Mouse (Mus musculus): ENCODE data around the gene Sfxn2. TPM values are rescaled to one million over a fixed set of nuclear protein-coding genes. Genes with fewer than 3 reads are reported as not detected.

The Sfxn2 gene
- polyA plus RNA-seq, 1 experiment from 2014 or later: 22.2 TPM

DNA sequence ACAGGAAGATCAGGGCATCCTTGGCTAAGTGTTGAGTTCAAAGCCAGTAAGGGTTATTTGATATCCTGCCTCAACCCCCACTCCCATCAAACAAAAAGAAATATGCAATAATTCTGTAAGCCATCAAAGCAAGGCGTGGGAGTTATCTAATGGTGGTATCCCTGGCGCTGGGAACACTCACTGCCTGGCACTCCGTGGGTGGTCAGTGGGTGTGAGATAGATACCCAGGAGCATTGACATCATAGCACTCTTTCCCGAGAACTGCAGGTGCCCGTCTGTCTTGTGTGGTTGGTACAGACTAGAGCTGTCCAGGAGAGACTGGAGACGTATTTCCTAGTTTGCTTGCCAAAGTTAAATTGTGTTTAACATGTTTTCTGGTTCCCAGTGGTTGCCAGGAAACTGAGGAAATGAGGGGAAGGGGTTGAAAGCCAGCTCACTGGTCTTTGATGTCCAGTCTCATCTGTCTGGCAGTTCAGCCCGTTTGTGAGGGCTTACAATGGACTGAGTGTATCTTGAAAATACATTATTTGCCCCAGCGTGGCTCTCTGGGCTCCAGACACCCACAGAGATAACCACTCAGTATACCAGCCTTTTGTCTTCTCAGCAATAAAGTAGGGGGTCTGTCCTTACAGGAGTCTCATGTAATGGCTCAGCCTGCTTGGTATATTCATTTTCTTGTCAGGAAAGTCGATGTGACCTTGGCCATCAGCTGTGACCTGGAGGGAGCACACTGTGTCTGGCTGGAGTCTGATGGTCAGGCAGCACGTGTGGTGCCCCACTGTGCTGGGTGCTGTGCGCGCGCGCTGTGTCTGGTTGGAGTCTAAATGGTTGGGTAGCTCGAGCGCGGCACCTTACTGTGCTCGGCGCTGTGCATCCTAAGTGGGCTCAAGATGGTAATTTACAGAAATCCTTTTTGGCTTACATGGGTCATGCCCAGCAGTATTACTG is 48.3 kb downstream of the Sfxn2 start:
- Histone ChIP-seq H3K36me3 (ENCODE audit: insufficient read depth) (0 out of 2 replicates have a peak, but pooled peaks cover 6% of the 10 kb centered on the region), H3K9me3 (ENCODE audit: low read depth, low read length) (no peaks in the 10 kb centered on the region), H3K4me1 (ENCODE audit: insufficient read depth) (peaks cover 57% of the 10 kb centered on the region), H3K4me2 (no peak overlapping the region), H3K9ac (no peak overlapping the region), H3K4me3 (ENCODE audit: low read depth, low read length) (no peak overlapping the region), H3K27me3 (ENCODE audit: insufficient read depth, low read length) (no peaks in the 10 kb centered on the region), H3K27ac (ENCODE audit: low read depth) (peak overlapping the region; percentile 92; the same call in 1 of the 2 replicates)
- ATAC-seq (ENCODE audit: insufficient read depth) (no peak), DNase-seq (peak; percentile 58)
- WGBS: 63% methylated on average over 19 of the region's 19 CpGs
- no peak for TF ChIP-seq CTCF (IDR thresholded peaks at IDR 0.05; ENCODE audit: low read depth)

DNA sequence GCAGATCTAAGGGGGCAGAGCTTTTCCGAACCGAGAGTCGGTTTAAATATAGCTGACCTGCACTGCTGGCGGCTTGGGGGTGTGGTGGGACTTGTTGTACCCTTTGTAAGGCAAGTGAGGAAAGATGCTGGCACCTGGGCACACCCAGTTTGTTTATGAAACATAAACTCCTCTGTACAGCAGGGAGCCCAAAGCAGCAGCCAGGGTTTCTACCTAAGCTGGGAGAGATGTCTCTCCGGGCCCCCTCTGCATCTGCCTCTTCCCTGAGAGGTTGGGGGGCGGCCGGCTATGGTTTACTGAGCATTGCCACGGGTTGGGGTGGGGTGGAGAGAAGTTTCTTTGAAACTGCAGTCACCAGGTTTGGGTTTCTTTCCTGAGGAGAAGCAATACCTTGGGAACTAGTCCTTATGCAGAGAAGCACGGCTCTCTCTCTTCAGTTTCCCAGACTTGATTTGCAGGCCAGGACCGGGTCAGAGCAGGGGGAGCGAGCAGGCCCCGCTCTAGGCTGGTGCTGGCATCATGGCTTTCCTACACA is 49.6 kb downstream of the Sfxn2 start:
- DNase-seq (no peak), ATAC-seq (ENCODE audit: insufficient read depth) (no peak)
- H3K4me2 ChIP-seq: peak overlapping the region; percentile 73
- H3K4me1 ChIP-seq (ENCODE audit: insufficient read depth): peaks cover 61% of the 10 kb centered on the region
- 21% methylated on average over 12 of the region's 12 CpGs for WGBS
- peak overlapping the region; percentile 39 for H3K4me3 ChIP-seq (ENCODE audit: low read depth, low read length)
- peak overlapping the region; percentile 92 for H3K27ac ChIP-seq (ENCODE audit: low read depth)
- H3K9me3 ChIP-seq (ENCODE audit: low read depth, low read length): no peaks in the 10 kb centered on the region
- peak overlapping the region; percentile 54 for H3K9ac ChIP-seq
- TF ChIP-seq CTCF (IDR thresholded peaks at IDR 0.05; ENCODE audit: low read depth): no peak
- 0 out of 2 replicates have a peak, but pooled peaks cover 7% of the 10 kb centered on the region for H3K36me3 ChIP-seq (ENCODE audit: insufficient read depth)
- no peaks in the 10 kb centered on the region for H3K27me3 ChIP-seq (ENCODE audit: insufficient read depth, low read length)

DNA sequence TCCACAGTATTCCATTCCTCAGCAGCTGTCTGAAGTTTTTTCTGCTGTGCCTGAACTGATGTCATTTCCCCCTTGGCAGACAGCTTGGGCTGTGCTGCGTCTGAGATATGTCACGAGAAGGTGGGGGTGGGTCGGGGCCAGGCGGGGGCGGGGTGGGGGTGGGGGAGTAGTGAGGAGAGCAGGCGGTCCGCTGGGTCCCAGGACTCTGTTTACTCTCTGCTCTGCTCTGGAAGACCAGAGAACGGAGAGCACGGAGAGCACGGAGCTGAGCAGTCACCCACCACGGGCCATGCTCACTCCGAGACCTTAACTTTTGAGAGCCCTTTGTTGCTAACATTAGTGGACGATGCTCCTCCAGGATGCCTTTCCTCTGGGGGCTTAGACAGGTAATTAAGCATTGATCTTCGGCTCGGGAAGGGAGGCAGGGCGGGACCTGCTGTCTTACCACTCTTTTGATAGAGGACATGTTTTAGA is 50.1 kb downstream of the Sfxn2 start:
- peaks cover 61% of the 10 kb centered on the region for H3K4me1 ChIP-seq (ENCODE audit: insufficient read depth)
- ATAC-seq (ENCODE audit: insufficient read depth) (peak; percentile 86), DNase-seq (peak; percentile 87)

DNA sequence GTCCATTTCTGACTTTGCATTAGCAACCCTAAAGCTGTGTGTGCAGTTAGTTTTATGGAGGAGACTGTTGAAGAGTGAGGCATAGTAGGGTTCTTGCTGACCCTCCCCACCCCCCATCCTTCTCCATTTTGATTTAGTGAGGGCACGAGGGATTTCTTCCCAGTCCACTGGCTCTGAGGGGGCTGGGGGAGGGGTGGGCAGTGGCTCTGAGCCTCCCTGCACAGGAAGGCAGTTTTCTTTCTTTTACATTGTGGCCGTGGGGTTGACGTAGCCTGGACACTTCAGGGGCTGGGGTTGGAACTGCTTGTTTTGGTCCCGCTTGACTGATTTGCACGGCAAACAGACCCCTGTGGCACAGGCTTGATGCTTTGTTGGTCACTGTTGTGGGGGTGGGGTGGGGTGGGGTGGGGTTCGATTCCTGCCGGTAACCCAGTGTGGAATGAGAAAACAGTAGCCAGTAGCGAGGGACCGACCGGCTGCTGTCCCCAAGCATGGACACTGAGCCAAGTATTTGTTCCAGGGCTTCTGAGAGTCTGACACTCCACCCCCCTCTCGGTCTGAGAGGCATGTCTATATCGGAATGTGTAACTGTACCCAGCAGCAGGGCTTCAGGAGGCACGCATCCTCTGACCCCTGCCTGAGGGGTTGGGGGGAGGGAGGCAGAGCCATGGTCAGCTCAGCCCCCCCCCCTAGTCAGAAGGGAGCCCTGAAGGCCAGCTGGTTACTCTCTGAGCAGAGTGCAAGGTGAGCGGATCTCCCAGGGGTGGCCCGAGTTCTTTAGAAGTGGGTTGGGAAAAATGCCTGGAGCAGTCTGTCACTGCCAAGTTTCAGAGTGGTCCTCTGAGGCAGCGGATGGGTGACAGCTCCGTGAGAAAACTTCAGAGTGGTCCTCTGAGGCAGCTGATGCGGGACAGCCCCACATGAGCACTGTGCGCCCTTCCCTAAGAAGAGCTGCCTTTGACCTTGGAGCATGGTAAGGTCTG is 50.9 kb downstream of the Sfxn2 start:
- peaks cover 54% of the 10 kb centered on the region for H3K4me1 ChIP-seq (ENCODE audit: insufficient read depth)
- peak overlapping the region; percentile 54 for H3K9ac ChIP-seq
- H3K4me3 ChIP-seq (ENCODE audit: low read depth, low read length): peak overlapping the region; percentile 39
- WGBS: 11% methylated on average over 19 of the region's 19 CpGs
- peak overlapping the region; percentile 92 for H3K27ac ChIP-seq (ENCODE audit: low read depth)
- TF ChIP-seq CTCF (IDR thresholded peaks at IDR 0.05; ENCODE audit: low read depth): no peak
- H3K4me2 ChIP-seq: peak overlapping the region; percentile 73
- H3K36me3 ChIP-seq (ENCODE audit: insufficient read depth): 0 out of 2 replicates have a peak, but pooled peaks cover 7% of the 10 kb centered on the region
- H3K9me3 ChIP-seq (ENCODE audit: low read depth, low read length): no peaks in the 10 kb centered on the region
- peak; percentile 65 for ATAC-seq (ENCODE audit: insufficient read depth)
- DNase-seq: peak; percentile 82
- H3K27me3 ChIP-seq (ENCODE audit: insufficient read depth, low read length): no peaks in the 10 kb centered on the region

More for the DNA sequence above, 50.1 kb downstream of the Sfxn2 start:
- Histone ChIP-seq H3K4me2 (peak overlapping the region; percentile 73), H3K27me3 (ENCODE audit: insufficient read depth, low read length) (no peaks in the 10 kb centered on the region), H3K9me3 (ENCODE audit: low read depth, low read length) (no peaks in the 10 kb centered on the region), H3K36me3 (ENCODE audit: insufficient read depth) (0 out of 2 replicates have a peak, but pooled peaks cover 7% of the 10 kb centered on the region), H3K27ac (ENCODE audit: low read depth) (peak overlapping the region; percentile 92), H3K4me3 (ENCODE audit: low read depth, low read length) (peak overlapping the region; percentile 39), H3K9ac (peak overlapping the region; percentile 54)
- WGBS: 2% methylated on average over 16 of the region's 16 CpGs
- no peak for TF ChIP-seq CTCF (IDR thresholded peaks at IDR 0.05; ENCODE audit: low read depth)

DNA sequence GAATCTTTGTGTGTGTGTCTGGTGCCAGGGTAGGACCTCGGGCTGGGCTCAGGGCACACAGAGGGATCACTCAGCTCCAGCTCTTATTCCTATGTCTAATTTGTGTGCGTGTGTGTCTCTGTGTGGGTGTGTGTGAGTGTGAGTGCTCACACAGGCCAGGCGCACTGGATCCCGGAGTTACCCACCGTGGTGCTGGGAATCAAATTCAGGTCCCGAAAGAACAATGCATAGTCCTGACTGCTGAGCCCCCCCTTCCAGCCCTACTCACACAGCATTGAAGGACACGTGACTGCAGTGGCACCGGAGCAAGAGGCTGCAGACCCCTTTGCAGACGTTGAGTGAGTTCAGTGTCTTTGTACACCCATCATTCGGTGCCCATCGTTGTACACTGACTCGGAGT is 51.9 kb downstream of the Sfxn2 start:
- H3K4me3 ChIP-seq (ENCODE audit: low read depth, low read length): no peak overlapping the region
- no peak for ATAC-seq (ENCODE audit: insufficient read depth)
- no peak overlapping the region for H3K9ac ChIP-seq
- H3K27me3 ChIP-seq (ENCODE audit: insufficient read depth, low read length): no peaks in the 10 kb centered on the region
- no peaks in the 10 kb centered on the region for H3K9me3 ChIP-seq (ENCODE audit: low read depth, low read length)
- H3K36me3 ChIP-seq (ENCODE audit: insufficient read depth): 0 out of 2 replicates have a peak, but pooled peaks cover 7% of the 10 kb centered on the region
- no peak for DNase-seq
- peak overlapping the region; percentile 73 for H3K4me2 ChIP-seq
- WGBS: 87% methylated on average over 12 of the region's 12 CpGs
- H3K27ac ChIP-seq (ENCODE audit: low read depth): peak overlapping the region; percentile 92; the same call in 1 of the 2 replicates
- H3K4me1 ChIP-seq (ENCODE audit: insufficient read depth): peaks cover 51% of the 10 kb centered on the region
- no peak for TF ChIP-seq CTCF (IDR thresholded peaks at IDR 0.05; ENCODE audit: low read depth)

DNA sequence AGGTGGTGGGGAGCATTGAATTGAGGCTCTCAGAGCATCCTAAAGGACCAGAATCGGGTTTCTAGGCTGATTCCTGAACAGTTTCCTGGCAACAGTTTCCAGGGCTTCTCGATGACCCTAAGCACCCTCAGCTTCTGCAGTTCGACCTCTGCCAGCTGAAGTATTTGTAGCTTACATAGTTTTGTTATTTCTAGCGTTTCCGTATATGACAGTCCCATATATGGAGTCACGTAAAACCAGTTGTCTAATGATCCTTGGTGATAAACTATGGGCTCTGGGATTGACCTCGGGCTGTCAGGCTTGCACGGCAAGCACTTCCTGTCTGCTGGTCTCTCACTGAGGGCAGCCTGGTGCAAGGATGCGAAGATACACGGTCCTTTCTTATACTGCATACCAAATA is 52.4 kb downstream of the Sfxn2 start:
- Histone ChIP-seq H3K27me3 (ENCODE audit: insufficient read depth, low read length) (no peaks in the 10 kb centered on the region), H3K27ac (ENCODE audit: low read depth) (peak overlapping the region; percentile 92; the same call in 1 of the 2 replicates), H3K4me2 (no peak overlapping the region; the same call in 1 of the 2 replicates), H3K9ac (no peak overlapping the region), H3K9me3 (ENCODE audit: low read depth, low read length) (no peaks in the 10 kb centered on the region), H3K4me1 (ENCODE audit: insufficient read depth) (peaks cover 53% of the 10 kb centered on the region), H3K4me3 (ENCODE audit: low read depth, low read length) (no peak overlapping the region), H3K36me3 (ENCODE audit: insufficient read depth) (0 out of 2 replicates have a peak, but pooled peaks cover 7% of the 10 kb centered on the region)
- WGBS: 40% methylated on average over 10 of the region's 10 CpGs
- no peak for TF ChIP-seq CTCF (IDR thresholded peaks at IDR 0.05; ENCODE audit: low read depth)
- DNase-seq (peak; percentile 52), ATAC-seq (ENCODE audit: insufficient read depth) (no peak)

All from lung, embryonic 14.5 days (tissue).